Mouse (Mus musculus): ENCODE data around the gene Fignl2. TPM values are rescaled to one million over a fixed set of nuclear protein-coding genes. Genes with fewer than 3 reads are reported as not detected.

Fignl2 gene
- total RNA-seq, 2 experiments from 2014 or later: 1.3 to 1.6 TPM

GRCm38 (mm10) chr15:101093988-101094387, 15.6 kb upstream of the Fignl2 start:
- DNase-seq (ENCODE audit: low spot score in 2 of 2): no peak

DNA sequence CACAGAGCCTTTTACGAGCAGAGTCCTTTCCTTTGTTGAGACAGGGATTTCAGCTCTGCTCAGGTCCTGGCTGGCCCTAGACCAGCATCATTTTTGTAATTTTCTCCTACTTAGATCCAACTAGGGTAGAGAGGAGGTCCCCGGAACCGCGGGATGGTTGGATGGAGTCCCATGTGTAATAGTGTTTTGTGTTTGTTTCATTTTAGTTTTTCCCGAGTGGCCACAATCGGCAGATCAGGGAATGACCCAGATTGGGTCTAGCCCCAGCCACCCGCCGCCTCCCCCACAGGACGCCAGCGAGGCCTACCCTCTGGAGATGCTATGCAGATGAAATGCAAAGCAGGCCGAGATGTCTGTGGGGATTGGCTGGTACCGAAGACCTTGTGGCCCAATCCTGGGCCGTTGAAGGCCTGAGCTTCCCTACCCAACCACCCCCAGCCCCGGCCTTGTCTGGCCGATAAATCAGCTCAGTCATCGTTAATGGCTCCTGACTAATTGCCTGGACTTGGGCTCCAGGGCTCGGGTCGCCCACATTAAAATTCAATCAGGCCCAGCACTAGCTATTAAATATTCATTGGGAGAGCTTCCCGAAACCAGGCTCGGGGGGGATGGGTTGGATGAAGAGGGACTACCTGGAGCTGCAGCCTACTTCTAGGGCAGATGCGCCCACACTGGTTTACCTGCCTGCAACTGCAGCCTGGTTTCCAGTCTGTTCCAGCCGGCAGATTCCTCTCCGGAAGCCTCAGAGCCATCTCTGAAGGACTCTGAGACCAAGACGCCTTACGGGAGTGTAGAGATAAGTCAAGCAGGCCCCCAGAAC, 14.7 kb upstream of the Fignl2 start:
- DNase-seq (ENCODE audit: low spot score in 2 of 2): peak in 1 of 2 experiments; percentile 38

GRCm38 (mm10) chr15:101092121-101092828, 13.9 kb upstream of the Fignl2 start:
- DNase-seq (ENCODE audit: low spot score in 2 of 2): no peak

GRCm38 (mm10) chr15:101091551-101091950, 13.2 kb upstream of the Fignl2 start:
- no peak for DNase-seq (ENCODE audit: low spot score in 2 of 2)

DNA sequence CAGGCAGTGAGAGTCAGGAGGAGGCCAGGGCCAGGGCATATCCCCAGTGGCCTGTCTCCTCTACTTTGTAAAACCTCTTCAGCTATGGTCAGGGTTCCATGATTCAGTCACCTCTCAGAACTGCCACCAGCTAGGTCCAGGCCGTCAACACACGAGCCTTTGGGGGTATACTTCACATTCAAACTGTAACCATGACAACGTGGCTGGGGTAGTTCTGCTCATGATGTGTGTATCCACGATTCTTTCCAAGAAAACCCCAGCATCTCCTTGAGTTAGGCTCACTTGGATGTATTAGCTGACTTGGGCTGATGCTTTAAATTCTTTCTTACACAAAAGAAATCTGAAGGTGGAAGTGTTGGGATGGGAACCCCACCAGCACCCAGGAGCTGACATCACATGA, 9.9 kb upstream of the Fignl2 start:
- no peak for DNase-seq (ENCODE audit: low spot score in 2 of 2)

DNA sequence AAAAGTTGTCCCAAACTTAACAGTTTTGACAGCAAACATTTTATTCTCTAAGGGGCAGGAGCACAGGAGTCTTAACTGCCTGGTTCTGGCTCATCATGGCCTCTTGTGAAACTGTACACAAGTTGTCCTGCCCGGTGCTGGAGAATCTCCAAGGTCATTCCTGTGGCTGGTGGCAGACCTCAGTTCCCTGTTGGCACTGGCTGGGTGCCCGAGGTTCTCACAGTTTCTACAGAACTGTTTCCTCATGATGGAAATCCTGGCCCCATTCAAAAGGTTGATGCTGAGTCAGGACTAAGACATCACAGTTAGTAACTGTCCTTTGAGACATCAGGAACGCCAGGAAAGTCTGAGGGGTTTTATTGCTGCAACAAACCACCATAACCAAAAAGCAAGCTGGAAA, 8.6 kb upstream of the Fignl2 start:
- no peak for DNase-seq (ENCODE audit: low spot score in 2 of 2)

DNA sequence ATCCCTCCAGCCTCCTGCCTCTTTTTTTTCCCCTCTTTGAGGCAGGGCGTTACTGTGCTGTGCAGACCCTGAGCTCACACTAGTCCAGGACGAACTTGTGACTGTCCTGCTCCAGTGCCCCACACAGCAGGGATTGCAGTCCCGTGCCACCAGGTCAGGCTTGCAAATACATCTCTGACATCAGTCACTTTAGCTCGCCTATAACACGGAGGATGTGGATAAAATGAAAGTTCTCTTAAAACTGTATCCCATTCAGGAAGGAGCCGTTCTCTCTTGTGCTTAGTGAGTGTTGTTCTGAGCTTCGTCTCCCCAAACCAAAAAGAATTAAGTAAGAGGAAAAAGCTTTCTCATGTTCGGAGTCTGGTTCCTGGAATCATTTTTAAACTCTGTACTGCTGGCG, 8.1 kb upstream of the Fignl2 start:
- no peak for DNase-seq (ENCODE audit: low spot score in 2 of 2)

DNA sequence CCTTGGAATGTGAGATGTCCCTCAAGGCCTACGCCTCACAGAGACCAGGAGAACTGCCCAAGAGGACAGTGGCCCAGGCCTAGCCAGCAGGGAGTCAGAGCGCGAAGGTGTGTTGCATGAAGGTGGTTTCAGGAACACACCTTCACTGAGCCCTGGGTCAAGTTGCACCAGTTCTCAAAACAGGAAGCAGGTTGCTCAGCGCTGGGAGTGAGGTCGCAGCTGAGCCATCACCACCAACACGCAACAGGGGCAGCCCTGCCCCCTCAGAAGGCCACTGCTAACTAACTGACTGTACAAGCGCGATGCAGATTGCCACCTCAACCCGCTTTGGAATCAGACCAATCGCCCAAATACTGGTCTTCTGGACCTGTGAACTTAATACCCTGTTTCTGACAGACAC, 6.1 kb upstream of the Fignl2 start:
- DNase-seq (ENCODE audit: low spot score in 2 of 2): no peak

DNA sequence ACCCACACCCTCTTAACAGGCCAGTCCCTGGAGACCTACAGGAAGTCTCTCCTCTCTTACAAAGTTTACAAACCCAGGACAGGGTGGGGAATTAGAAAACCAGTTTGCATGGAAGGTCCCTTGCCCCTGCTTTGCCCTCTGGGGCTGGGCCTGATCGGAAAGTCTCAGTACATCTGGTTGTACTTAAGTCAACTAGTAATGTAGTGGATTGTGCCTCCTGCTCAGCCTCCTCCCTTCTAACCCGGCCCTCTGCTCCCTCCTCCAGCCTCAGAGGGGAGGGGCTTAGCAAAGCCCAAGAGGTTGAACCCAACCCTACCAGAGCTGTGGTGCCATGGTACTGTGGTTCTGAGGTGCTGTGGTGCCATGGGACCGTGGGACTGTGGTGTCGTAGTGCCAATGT, 3.9 kb upstream of the Fignl2 start:
- DNase-seq (ENCODE audit: low spot score in 2 of 2): no peak

DNA sequence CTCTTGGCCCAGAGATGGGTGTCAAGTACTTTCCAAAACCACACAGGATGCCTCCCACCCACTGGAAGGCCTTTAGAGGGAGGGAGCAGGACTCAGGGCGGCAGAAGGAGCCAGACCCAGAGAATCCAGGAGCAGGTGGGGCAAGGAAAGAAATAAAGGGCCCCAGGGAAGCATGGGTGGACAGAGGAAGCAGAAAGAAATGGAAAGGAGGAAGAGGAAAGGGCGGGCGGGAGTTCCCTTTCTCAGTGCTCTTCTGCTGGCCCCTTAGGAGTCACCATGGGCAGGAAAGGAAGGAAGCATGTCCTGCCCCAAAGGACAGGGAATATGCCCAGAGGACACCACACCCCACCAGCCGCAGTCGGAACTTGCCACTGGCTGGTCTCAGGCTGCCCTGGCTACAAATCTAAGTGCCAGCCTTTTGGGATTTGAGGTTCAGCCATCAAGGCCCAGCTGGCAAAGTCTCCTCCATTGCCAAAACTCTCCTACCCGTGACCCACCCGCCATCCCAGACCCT, 2.7 kb upstream of the Fignl2 start:
- no peak for DNase-seq (ENCODE audit: low spot score in 2 of 2)

DNA sequence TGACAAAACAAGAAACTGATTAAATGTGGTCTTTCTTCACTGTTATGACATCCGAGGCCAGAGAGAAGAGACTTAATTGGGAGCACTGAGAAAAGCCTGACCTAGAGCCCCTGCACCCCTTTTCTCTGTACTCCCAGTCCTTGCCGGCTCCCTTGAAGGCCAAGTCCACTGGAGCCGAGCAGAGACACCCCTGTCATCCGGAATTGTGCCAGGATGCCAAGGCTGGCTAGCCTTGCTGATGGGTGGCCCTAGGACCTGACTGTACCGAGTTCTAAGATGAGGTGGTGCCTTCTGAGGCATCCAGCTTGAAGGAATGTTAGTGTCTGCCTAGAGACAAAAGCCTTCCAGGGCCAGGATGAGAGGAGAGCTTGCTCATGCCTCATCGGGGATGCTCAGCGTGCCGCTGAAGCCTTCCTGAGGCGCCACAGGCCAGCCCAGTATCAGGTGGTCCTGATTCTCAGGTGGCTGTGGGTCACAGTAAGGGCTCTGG, 1.7 kb upstream of the Fignl2 start:
- no peak for DNase-seq (ENCODE audit: low spot score in 2 of 2)

GRCm38 (mm10) chr15:101078731-101079156, 377 bp upstream of the Fignl2 start:
- DNase-seq (ENCODE audit: low spot score in 2 of 2): peak; percentile 54 to 64

DNA sequence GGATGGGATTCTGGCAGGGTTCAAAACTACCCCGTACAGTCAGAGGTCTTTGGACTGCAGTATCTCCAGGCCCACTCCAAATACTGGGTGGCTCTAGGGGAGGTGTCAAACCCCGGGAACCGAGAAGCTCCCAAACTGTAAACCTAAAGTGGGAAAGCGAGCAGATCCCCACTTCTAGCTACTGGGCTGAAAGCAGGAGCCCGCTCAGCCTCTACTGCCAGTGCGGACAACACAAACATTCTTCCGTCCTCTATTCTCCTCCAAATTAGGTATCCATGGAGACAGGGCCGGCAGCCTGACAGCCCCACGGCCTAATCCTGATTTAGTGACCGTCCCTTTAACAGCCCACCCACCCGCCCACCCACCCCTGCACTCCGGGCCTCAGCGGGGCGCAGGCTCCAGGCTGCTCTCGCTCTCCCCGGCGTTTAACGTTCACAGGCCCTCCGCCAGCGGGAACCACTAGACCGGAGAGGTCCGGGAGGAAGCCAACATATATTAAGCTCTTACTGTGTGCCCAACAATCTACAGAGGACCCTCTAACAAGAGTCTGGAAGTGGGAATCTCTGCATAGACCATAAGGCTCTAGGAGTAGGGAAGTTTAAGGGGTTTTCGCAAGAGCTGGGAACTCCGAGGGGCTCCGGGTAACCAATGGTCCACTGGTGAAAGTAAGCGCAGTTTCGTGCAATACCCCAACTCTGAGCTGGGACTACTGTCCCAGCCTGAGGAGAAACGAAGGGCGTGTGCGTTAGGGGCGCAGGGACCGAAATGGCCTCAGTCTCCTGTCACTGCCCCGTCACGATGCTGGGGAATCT, 1.2 kb downstream of the Fignl2 start:
- no peak for DNase-seq (ENCODE audit: low spot score in 2 of 2)

DNA sequence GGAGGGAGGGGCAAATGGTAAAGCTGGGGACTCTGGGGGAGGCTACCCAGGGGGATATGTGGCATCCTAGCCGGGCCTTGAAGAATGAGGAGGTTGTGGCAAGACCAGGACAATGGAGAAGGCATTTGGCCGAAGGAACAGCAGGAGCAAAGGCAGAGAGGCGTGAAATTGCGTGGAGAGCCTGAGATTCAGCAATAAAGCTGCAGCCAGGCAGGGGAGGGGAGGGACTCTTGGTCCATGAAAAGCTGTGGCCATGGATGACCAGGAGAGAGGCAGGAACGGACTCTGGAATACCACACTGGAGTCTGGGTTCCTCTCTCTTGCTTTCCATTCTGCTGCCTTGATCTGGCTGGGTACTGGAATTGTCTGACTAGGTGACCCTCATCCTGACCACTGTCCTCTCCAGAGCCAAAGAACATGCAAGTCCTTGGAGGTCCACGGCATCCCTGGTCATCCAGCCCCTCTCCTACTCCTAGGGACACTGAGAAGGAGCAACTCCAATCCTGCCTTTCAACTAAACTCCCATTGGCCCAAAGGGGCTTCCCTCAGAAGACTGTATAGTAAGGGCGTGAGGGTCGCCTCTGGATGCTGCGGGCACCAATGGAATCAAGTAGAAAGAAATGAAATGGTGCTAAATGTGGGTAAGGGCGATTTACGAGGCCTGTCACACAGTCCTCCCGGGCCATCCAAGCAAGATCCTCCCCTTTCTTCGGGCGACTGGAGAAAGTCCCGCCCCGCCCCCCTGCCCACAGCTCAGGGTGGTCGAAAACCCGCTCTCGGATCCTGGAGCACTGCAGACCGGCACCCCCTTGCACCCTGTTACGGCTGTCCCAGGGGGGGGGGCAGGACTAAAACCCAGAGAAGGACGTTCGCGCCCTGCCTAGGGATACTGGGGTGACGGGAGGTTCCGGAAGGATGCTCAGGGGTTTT, 2.0 kb downstream of the Fignl2 start:
- DNase-seq (ENCODE audit: low spot score in 2 of 2): no peak

- no peak for DNase-seq (ENCODE audit: low spot score in 2 of 2)
Measured at GRCm38 (mm10) chr15:101075656-101076055, 2.7 kb downstream of the Fignl2 start.

GRCm38 (mm10) chr15:101075150-101075549, 3.2 kb downstream of the Fignl2 start:
- DNase-seq (ENCODE audit: low spot score in 2 of 2): no peak

DNA sequence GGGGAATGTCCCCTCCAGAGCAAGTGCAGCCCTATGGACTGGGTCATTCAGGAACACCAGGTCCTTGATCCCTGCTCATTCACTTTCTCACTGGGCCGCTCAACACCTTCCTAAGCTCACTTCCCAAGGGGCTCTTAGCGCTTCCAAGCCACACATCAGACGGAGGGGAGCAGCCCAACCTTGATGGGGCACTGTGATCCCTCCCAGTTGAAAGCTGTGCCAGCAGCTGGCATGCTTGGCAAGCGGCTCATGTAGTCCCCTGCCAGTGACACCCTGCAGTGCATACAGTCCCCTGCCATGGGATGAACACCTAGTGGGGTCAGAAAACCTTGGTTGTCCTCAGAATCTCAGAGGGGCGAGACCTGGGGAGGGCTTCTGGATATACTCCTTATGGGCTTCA, 4.3 kb downstream of the Fignl2 start:
- DNase-seq (ENCODE audit: low spot score in 2 of 2): no peak

DNA sequence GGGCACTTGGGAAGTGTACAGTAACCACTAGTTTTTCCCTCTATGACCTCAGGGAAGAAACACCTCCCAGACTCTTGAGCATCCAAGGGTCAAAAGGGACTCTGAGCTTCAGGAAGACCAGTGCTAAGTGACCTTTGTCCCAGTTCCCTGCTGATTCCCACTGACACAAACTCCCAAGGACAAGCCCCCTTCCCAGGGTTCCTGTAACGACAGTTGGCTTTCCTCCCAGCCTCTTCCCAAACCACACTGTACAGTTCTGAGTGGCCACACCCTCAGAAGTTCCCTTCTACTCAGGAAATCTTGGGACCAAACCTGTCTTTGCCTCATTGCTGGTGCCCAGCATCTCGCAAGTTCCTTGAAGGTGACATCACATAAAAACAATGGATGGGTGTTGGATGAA, 5.6 kb downstream of the Fignl2 start:
- DNase-seq (ENCODE audit: low spot score in 2 of 2): no peak

GRCm38 (mm10) chr15:101070762-101071161, 7.6 kb downstream of the Fignl2 start:
- no peak for DNase-seq (ENCODE audit: low spot score in 2 of 2)

GRCm38 (mm10) chr15:101069641-101070190, 8.7 kb downstream of the Fignl2 start:
- DNase-seq (ENCODE audit: low spot score in 2 of 2): no peak
